Mouse (Mus musculus): ENCODE measurements around the gene Swi5.

GRCm38 (mm10) chr2:32312318-32312964 lies 24.6 kb upstream of the Swi5 start:
- TF ChIP-seq CTCF (IDR thresholded peaks at IDR 0.05; ENCODE audit: low read depth, low read length) (no peak), GATA1 (IDR thresholded peaks at IDR 0.05; ENCODE audit: borderline replicate concordance, low read length) (no peak), POLR2AphosphoS5 (IDR thresholded peaks at IDR 0.05; ENCODE audit: insufficient replicate concordance, low read depth, low read length) (no peak), TAL1 (conservative IDR thresholded peaks at IDR 0.05; ENCODE audit: low read depth, low read length) (no peak), GATA2 (IDR thresholded peaks at IDR 0.05; ENCODE audit: borderline replicate concordance, low read depth, low read length) (no peak)
